Mouse (Mus musculus): ENCODE measurements around the gene Icosl.

DNA sequence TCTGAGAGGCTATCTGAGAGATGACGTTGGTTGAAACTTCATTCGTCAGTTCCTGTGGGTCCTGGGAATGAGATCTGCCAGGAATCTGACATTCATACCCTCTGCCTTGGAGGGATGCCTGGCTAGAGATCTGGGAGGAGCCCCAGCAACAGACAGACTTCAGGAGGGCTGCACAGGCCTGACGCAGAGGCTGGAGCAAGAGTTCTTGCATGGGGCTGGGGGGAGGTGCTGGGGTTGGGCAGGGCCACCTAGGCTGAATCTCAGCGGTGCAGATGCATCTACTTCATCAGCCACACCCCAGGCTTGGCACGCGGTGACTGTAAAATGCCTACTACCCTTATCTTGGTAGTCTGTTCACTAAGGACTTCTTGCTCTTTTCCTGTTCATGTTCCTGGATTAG lies 21.1 kb downstream of the Icosl start:
- no peak for TF ChIP-seq CTCF (IDR thresholded peaks at IDR 0.05; ENCODE audit: low read depth, low read length)
- no peak for TF ChIP-seq POLR2A (IDR thresholded peaks at IDR 0.05; ENCODE audit: extremely low read depth, insufficient read depth, low read length)

Measured in liver, adult 2 months (tissue).